Mouse (Mus musculus) T-cell, adult 2 months (primary cell): Measurements from ENCODE around the gene Aldh6a1.

Experiments
- DNase-seq: peaks from one replicate; pipeline ENCODE4 v3.0.0; 2022; ENCODE audit warnings: low spot score

The Aldh6a1 gene

GRCm38 (mm10) chr12:84450718-84451646, at the start of gene Aldh6a1, which contains the start of gene Lin52:
Gene Aldh6a1, minus strand, starts transcription at chr12:84451004.
Gene Lin52, plus strand, starts transcription at chr12:84451422.
- DNase-seq: peak; percentile 98

- no peak for DNase-seq
Observed at GRCm38 (mm10) chr12:84496795-84497194, 46.0 kb upstream of the Aldh6a1 start.

DNA sequence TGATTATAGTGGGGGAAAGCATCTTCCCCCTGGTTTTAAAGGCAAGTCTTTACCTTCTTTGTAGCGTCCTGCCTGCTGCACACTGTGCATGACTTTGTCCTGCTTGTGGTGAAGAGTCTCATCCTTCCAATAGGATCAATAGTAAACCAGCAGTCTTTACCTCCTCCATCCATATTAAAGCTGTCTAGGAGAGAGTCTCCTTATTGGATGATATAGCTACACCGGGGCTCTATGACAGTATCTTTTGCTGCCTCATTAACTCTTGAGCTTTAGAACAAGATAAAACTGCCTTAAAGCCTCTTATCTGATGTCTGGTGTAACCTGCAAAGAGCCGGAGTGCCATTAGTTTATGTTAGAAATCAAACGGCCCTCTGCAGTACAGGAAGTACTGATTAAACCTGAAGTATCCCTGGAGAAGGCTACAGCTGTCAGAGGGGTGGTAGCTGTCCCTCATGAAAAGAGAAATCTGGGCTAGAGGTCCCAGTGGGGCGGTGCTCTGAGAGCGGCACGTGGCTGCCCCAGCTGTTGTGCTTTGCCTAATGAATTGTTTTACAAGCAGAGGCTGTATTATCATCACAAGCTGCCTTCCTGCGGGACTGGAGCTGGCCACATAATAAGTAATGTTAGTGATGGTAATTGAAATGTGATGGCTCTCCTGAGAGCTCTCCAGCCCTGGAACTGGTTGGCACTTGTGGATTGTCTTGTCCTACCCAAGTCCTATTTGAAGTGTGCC, 36.7 kb upstream of the Aldh6a1 start:
- no peak for DNase-seq

DNA sequence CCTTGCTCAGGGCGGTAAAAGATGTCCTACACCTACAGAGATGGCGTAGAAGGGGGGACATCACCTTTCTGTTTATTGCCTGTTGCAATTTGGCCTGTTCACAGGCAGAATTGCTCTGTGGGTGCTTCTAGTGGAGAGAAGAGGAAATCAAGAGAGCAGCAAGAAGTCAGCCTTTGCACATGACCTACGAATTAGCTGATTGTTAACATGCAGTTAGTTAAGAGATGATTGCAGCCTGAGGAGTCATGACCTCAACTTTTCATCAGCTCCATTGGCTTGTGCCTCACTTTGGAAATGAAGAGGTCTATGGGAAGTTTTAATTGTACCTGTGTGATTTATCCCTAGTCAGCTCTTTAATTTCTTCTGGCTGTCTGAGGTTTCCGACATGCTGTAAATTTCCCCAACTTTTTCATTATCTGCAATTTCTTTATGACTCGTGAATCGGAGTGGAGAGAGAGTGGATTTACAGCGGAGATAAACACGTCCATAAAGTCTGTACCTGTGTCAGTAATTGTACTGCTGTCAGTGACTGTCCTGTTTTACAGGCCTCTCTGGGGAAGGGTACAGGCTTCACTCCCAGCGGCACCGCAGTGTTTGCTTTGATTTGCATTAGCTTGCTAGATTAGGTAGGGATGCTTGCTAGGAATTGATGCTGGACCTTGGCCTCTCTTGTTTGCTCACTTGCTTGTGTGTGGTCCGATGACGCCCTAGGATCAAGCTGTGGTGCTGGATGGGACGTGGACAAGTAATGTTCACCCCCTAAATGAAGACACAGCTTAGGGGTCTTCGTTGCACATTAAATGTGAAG, 32.2 kb upstream of the Aldh6a1 start:
- no peak for DNase-seq

GRCm38 (mm10) chr12:84481251-84481650, 30.4 kb upstream of the Aldh6a1 start:
- no peak for DNase-seq

- no peak for DNase-seq
Observed at GRCm38 (mm10) chr12:84478937-84479336, 28.1 kb upstream of the Aldh6a1 start.

DNA sequence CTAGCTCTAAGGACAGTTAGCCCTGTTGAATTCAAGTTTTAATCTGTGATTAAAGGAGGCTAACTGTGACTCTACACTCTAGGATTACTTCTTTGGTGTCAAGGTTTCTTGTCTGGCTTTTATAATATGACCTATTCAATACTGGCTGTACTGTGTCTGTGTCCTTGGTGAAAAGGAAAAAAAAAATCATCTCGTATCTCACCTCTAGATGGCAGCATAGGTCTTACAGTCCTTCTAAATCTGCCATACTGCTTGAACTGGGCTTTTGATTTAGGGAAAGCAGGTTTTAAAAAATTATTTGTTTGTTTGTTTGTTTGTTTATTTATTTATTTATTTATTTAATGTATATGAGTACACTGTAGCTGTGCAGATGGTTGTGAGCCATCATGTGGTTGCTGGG, 17.9 kb upstream of the Aldh6a1 start:
- DNase-seq: peak; percentile 16

DNA sequence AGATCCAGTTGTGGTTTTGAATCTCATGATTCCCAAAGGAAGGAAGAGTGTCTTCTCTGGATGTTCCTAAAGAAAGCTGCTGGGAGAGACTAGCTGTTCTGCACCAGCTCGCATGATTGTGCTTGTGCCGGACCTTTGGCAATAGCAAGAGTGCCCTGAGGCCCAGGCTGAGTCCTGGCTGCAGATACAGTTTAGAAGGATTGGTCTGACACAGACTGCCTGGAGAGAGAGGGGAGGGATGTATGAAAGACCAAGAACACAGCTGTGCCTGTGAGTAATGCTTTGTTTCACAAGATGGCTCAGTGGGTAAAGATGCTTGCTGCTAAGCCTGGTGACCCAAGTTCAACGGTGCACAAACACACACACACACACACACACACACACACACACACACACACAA, 12.1 kb upstream of the Aldh6a1 start:
- no peak for DNase-seq

GRCm38 (mm10) chr12:84461416-84461815, 10.6 kb upstream of the Aldh6a1 start:
- no peak for DNase-seq

- DNase-seq: no peak
Observed at GRCm38 (mm10) chr12:84459845-84460244, 9.0 kb upstream of the Aldh6a1 start.

DNA sequence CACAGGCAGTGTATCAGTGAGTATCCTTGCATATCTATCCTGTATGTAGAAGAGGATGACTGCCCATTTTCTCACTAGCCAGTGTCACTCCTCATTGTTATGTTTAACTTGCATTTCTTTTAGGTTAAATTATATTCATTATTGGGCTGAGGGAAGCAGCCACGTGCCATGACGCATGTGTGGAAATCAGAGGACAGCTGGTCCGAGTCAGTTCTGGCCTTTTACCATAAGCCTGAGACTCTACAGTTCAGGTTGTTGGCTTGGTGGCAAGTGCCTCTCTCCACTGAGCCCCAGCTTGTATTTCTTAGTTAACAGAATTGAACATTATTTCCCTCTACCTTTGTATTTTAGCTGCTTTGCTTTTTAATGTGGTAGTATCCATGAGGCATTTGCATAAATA, 6.1 kb upstream of the Aldh6a1 start:
- no peak for DNase-seq

DNA sequence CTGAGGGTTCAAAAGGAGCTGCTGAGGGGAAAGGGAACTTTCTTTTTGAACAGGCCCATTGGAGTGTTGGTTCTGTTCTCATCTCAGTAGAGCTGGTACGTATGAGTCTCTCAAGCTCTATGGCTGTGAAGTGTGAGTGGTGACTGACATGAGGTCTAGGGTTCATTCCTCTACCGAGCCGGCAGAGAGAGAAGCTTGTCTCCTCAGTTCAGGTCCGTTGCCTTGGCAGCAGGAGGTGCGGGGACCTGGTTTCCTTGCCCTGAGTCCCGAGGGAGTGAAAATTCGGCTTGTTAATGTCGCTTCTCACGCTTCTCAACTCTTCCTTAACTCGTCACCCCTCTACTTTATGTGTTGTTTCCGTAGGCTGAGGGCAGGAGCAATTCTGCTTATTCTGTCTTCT, 997 bp upstream of the Aldh6a1 start:
- no peak for DNase-seq

- DNase-seq: no peak
Observed at GRCm38 (mm10) chr12:84450351-84450717, 470 bp downstream of the Aldh6a1 start.

GRCm38 (mm10) chr12:84449887-84450286, 917 bp downstream of the Aldh6a1 start:
- no peak for DNase-seq

DNA sequence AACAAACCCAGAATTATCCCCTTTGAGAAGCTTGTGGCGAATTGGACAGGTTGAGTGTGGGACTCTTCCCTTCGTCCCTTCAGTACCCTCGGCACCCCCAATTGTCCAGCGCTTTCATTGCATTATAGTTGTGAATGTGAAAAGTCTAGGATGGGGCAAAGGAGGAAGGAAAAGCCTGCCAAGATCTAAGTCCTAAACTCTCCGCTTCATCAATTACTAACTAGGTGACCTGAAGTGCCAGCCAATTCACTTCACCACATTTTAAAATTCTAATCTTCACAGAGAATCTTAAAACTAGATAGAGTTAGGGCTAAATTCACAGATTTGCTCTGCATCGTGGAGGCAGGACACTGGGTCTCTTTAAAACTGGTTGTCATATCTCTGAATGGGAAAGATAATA, 2.6 kb downstream of the Aldh6a1 start:
- DNase-seq: no peak

- no peak for DNase-seq
Observed at GRCm38 (mm10) chr12:84447386-84447785, 3.4 kb downstream of the Aldh6a1 start.

DNA sequence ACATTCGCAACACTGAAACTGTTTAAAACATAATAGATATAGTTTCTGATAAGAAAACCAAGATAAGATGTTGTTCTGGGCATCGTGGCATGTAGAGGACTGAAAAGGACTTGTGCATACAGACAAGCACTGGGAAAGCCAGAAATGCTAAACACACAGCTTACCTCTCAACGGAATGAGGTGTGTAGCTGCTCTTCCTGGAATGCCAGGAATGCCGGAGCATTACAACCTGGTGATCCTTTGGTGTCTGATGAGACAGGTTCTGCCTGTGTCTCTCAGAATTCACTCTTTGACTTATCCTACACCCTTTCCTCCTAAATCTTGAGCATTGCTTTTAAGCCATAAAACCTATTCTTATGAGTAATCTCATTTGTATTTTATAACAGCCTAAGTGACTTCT, 8.3 kb downstream of the Aldh6a1 start:
- no peak for DNase-seq

GRCm38 (mm10) chr12:84438697-84439096, 12.1 kb downstream of the Aldh6a1 start:
- DNase-seq: no peak

GRCm38 (mm10) chr12:84429825-84430224, 21.0 kb downstream of the Aldh6a1 start:
- no peak for DNase-seq

- DNase-seq: no peak
Observed at GRCm38 (mm10) chr12:84423990-84424389, 26.8 kb downstream of the Aldh6a1 start.

- DNase-seq: no peak
Observed at GRCm38 (mm10) chr12:84417605-84417922, 33.2 kb downstream of the Aldh6a1 start.

DNA sequence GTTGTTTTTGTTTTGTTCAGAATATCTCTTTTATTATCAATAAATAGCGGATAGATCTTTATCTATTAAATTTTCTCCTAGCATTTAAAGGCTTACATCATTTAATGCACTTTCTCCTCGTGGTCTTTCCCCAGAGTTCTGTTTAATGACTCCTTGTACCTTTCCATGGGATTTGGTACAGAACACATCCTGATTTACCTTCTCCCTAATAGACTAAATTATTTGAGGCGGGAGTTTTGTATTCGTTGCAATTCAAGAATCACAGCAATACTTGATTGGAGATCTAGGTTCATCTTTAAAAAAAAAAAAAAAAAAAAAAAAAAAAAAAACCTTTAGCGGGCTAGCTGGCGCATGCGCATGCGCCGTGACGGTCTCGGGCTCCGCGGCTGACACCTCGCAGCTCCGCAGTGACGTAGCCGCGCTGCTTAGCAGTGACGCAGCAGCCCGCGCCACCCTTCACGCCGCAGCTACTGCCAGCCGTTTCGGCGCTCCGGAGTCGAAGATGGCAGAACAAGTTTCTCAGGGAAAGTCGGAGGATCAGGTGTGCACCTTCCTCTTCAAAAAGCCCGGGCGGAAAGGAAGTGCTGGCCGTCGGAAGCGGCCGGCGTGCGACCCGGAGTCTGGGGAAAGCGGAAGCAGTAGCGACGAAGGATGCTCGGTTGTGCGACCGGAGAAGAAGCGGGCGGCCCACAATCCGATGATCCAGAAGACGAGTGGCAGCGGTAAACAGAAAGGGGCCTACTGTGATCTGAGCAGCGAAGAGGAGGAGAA, 33.8 kb downstream of the Aldh6a1 start, which contains the start of gene Rnf113a2:
Gene Rnf113a2, plus strand, starts transcription at position 363 of the 771 bp plus-strand sequence.
- peak; percentile 90 for DNase-seq
